Mouse (Mus musculus) heart, postnatal 25 days (tissue): ENCODE measurements around the gene Prkag1. TPM values are rescaled to one million over a fixed set of nuclear protein-coding genes. Genes with fewer than 3 reads are reported as not detected.
"Not testable (repeated sequence)": the region's sequence is repeated elsewhere in the genome, so short reads cannot be mapped to it uniquely, and the experiment has no call there.

Experiments used
- DNase-seq: peaks from one replicate; pipeline ENCODE4 v3.0.0; 2022; ENCODE audit warnings: low spot score
- intact Hi-C: fragments of 180-260 bp; cut with DNase I; formaldehyde crosslinking; loops from one replicate; pipeline ENCODE4 v1.15.1; 2025
- total RNA-seq, 2 experiments: library from RNA; stranded (reverse); gene quantifications; 2 replicates each; pipeline ENCODE4 v1.2.3; 2021

The Prkag1 gene
- total RNA-seq, 2 experiments from 2014 or later = 90.5 to 103 TPM

DNA sequence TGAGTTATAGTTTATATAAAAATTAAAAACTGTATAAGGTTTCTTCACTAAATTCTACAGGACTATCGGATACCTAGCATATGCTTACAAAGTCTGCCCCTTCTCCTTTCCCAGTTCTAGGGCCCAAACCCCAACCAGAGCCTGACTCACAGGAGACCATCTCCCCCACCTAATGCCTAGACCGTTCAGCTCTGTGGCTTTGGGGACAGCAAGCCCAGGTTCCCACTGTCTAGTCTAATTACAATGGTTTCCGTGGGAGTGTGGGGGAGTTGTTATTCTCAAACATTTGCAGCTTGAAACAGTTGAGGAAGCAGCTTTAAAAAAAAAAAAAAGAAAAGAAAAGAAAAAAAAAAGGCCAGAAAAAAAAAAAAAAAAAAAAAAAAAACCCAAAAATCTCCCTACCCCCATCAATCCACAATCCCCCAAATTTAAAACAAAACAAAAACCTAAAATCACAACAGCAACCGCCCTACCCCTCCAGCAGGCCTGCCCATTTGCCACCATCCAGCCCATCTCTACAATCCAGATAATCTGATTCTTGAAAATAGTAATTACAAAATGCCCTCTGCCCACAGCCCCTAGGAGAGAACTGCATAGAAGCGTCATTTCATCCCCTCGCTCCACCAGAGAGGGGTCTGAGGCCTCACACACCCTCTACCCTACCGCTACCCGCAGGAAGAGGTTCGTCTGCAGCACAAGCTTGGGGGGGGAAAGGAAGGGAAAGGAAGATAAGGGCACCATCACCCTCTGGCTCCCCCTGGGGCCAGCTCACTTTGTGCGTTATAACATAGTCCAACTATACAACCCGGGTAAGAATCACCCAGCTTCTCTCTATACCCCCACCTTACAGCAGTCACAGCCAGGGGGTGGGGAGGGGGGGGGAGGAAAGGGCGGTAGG lies 1.1 kb upstream of the Prkag1 start:
- intact Hi-C loops = no loop called here

DNA sequence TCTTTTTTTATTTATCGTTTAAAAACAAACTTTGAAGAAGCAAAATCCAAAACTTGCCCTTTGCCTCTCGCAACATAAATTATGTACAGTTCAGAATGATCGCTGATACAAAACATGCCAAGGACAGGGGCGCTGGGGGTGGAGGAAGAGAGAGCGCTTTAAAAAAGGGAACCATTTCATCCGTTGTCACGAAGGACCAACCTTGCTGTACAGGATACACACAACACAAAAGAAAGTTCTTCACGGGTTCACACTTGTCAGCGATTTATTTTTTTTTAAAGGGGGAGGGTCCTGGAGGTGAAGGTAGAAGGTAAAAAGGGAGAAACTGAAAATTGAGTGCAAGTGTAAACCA lies 339 bp upstream of the Prkag1 start:
- intact Hi-C loops = no loop called here
- DNase-seq = no peak

More for the DNA sequence above, 1.1 kb upstream of the Prkag1 start:
- DNase-seq = no peak

GRCm38 (mm10) chr15:98827611-98828011 lies 3.7 kb downstream of the Prkag1 start:
- DNase-seq = no peak
- intact Hi-C loops = loop anchor here (10.0 kb wide), 1 partner anchor 253 kb away; the partner anchor contains the start of genes 4930415O20Rik and Ccnt1

DNA sequence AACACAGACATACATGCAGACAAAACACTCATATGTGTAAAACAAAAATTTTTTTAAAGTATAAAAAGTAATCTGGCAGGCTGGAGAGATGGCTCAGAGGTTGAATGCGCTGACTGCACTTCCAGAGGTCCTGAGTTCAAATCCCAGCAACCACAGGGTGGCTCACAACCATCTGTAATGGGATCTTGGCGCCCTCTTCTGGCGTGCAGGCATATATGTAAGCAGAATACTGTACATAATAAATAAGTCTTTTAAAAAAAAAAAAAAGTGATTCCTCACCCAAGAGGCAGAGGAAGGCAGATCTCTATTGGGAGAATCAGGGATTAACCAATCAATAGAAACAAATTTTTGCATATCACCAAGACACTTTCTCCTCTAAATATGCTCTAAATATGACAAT lies 7.9 kb downstream of the Prkag1 start:
- DNase-seq = no peak
- intact Hi-C loops = loop anchor here (10.0 kb wide), 1 partner anchor 249 kb away; the partner anchor contains the start of genes 4930415O20Rik and Ccnt1

- no peak for DNase-seq
- intact Hi-C loops = loop anchor here (10.0 kb wide), 1 partner anchor 247 kb away; the partner anchor contains the start of genes 4930415O20Rik and Ccnt1
These were observed 9.2 kb downstream of the Prkag1 start for GRCm38 (mm10) chr15:98822147-98822546.

DNA sequence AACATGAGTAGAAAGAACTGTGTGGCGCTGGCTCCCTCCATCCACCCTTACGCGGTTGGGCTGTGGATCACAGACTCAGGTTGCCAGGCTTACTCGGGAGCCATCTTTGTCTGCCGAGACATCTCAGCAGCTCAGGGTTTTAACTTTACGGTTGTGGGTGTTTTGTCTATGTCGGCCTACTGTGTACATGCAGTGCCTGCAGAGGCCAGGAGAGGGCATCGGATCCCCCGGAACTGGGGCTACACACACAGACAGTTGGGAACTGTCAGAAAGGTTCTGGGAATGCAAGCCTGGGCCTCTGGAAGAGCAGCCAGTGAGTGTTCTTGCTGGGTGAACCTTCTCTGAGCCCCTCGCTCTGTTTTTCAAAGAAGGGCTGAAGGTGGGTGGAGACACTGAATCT lies 9.9 kb downstream of the Prkag1 start:
- DNase-seq = no peak
- intact Hi-C loops = loop anchor here (10.0 kb wide), 1 partner anchor 247 kb away; the partner anchor contains the start of genes 4930415O20Rik and Ccnt1

DNA sequence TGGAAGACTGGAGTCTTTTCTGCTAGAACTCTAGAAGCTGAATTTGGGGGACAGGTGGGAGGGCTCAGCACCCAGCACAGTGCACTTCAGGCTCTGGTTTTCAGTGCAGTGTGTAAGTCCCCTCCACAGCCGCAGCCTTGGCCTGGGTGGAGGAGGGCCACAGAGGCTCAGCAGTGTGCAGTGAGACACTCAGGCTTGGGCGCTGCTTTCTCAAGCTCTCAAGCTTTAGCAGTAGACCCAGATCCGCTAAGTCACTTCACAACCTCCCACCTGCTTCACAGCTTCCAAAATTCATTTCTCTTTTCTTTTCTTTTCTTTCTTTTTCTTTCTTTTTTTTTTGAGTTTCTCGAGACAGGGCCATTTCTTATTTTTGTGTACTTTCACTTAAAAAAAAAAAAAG lies 10.4 kb downstream of the Prkag1 start:
- intact Hi-C loops = loop anchor here (10.0 kb wide), 1 partner anchor 246 kb away; the partner anchor contains the start of genes 4930415O20Rik and Ccnt1
- DNase-seq = no peak

DNA sequence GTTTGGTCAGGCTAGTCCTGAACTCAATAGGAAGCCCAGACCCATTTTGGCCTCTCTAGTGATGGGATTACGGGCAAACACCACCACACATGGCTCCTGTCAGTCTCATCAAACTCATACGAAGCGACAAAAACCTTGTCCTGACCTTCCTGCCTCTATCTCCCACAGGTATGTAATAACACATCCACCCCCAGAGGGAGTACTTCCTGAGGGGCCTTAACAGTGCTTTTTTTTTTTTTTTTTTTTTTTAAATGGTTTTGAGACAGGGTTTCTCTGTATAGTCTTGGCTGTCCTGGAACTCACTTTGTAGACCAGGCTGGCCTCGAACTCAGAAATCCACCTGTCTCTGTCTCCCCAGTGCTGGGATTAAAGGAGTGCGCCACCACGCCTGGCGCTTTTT lies 13.2 kb downstream of the Prkag1 start:
- intact Hi-C loops = no loop called here
- no peak for DNase-seq

DNA sequence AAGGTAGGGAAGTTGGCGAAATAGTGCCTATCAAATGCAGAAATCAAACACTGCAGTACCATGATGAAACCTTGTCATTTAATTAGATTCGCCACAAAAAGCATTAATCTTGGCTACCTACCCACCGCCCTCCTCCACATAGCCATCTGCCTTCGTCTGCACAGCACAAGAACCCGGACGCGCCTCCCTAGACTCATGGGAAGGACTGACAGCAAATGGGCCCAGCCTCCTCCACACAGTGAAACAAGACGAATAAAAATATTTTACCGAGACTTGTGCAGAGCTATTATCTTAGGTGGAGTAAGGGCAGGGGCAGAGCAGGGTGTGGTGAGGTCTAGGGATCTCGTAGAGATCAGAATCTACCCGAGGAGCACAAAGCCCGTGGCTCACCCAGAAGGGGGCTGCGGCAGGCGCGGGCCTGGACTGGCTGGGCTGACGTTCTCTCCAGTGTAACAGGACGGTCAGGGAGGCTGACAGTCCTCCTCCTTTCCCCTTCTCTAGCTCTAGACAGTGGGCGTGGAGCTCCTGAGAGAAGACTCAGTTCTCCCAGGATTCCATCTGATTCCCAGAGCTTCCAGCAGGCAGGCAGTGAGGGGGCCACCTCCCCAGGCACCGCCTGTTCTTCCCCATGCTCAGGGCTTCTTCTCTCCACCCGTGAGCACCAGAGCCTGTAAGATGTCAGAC lies 18.4 kb downstream of the Prkag1 start:
- intact Hi-C loops = no loop called here
- DNase-seq = no peak

DNA sequence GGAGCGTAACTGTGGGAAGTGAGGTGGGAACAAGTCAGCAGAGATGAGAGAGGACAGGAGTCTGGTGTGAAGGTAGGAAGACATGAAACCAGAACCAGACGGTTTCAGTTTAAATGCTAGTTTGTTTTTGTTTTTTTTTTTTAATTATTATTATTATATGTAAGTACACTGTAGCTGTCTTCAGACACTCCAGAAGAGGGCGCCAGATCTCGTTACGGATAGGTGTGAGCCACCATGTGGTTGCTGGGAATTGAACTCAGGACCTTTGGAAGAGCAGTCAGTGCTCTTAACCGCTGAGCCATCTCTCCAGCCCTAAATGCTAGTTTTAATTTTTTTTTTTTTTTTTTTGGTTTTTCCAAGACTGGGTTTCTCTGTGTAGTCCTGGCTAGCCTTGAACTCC lies 21.1 kb downstream of the Prkag1 start:
- not testable (repeated sequence) for DNase-seq

DNA sequence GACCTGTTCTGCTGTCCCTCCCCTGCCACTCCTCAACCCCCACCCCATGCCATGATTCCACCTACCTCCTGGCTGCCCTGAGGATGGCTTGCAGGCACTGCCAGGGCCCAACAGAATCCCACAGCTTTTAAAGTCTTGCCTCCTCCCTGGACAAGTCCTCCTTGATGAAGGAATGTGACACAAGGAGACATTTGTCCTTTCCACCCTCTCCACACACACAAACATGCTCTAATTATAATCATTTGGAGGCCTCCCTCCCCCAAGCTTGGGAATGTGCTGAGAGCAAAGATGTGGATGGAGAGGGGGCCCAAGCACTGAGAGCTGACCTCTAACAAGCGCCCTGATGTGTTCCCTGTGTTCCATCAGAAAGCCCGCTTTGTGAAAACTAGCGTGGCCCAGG lies 21.9 kb downstream of the Prkag1 start, which contains the start of gene Ddn:
Ddn (minus strand) TSS at position 101 of the 400 bp plus-strand sequence.
- DNase-seq = no peak
- intact Hi-C loops = no loop called here

More for the DNA sequence above, 21.1 kb downstream of the Prkag1 start:
- intact Hi-C loops = not testable (repeated sequence)

DNA sequence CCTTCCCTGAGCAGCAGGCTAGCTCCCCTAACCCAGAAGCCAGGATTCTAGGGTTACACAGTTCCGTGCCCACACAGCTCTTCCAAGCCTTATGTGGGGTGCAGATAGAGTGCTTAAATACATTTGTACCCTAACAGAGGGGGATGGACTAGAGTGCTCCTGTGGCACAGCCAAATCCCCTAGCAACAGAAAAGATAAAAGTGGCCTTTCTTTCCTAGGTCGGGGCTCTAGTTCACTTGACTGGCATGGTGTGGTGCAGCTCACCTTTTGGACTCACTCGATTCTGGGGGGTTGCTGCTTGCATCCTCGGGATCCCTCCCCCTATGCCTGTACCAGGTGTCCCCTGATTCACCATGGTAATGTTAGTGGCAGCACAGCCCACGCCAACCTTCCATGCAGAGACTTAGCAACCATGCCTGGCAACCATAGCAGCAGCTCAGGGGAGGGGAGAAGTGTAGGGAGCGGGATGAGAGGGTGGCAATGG lies 22.6 kb downstream of the Prkag1 start:
- intact Hi-C loops = no loop called here
- no peak for DNase-seq

- DNase-seq = no peak
- intact Hi-C loops = no loop called here
These were observed 23.2 kb downstream of the Prkag1 start for GRCm38 (mm10) chr15:98807895-98808650.

DNA sequence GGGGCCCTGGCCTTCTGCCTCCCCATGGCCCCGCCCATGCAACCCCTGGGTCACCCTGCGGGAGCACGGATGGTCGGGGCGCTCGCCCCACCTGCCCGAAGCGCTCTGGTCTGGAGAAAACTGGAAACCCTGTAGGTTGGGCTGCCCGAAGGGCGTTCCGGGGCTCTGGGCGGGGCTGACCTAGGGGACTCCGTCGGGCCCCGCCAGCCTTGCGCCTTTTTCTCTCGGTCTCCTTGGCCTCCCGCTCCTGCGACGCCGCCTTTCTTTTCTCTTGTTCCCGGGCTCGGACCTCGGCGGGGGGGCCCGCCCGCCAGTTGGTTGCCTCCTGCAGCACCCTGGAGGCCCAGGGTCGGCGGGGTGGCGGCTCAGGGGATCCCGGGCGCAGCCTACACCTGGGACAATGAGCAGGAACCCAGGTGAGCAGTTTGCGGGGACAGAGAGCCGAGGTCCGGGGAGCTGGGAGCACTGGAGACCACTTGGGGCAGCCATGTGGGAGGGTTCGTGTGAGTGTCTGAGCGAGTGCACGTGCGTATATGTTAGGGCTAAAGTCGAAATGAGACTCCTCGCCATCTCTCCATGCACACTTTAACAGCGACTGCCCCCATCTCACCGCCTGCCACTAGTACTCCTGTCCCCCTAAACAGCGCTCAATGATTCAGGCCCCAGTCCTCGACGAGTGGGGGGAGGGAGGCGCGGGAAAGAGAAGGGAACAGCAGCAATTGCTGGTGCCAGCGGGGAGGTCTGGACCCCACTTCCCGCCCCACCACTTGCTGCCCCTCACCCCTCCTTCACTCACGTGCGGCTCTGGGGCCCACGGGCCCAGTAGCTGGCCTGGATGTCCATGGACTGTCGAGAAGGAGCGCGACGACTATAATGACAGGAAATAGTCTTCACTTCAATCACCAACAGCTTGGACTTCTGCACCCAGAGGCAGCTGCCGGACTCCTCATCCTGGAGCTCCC lies 24.2 kb downstream of the Prkag1 start:
- DNase-seq = no peak
- intact Hi-C loops = no loop called here

- intact Hi-C loops = no loop called here
- no peak for DNase-seq
These were observed 25.1 kb downstream of the Prkag1 start for GRCm38 (mm10) chr15:98806071-98806808.

DNA sequence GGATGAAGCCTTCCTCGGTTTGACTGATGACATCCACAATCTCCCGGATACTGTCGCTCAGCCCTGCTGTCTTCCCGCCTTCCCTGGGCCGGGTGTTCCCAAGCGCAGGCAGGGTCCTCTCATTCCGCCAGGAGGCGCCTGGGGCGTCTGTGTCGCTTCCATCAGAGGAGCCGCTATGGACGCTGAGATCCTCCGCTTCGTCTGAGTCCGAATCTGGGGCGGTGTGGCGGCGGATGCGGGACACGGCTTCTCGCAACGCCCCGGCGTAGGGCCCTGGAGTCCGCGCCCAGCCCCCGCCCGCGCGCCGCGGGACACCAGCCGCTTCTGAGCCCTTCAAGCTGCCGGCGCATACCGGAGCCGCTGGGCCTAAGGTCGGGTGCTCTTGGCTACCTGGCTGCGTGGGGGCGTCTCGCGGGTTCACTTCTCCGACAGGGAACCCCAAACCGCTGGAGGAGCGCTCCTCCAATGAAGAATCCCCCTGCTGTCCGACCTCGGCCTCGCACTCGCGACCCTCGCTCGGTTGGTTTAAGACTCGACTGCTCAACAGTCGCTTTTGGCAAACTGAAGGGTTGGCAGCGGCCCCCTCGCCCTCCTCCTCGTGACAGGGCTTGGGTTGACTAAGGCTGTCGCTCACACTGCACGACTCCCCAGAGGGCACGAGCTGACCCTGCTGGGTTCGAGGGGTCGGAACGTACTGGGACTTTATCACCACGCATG lies 25.8 kb downstream of the Prkag1 start:
- DNase-seq = peak; percentile 35

GRCm38 (mm10) chr15:98804054-98804453 lies 27.3 kb downstream of the Prkag1 start:
- intact Hi-C loops = no loop called here
- peak; percentile 58 for DNase-seq

More for the DNA sequence above, 25.8 kb downstream of the Prkag1 start:
- intact Hi-C loops = no loop called here
